Mouse (Mus musculus): ENCODE measurements at regions not wholly inside any gene's neighbourhood (a gene's known extent, or its start where the extent isn't known, plus 50 kb on each side); places are given as distances from the start of the nearest gene placed in this dataset.

- DNase-seq (ENCODE audit: low spot score): no peak
These were observed 166.5 kb downstream of the Atp23 start for GRCm38 (mm10) chr10:126734661-126735060.

- DNase-seq (ENCODE audit: low spot score): no peak
These were observed 173.3 kb downstream of the Atp23 start for GRCm38 (mm10) chr10:126727840-126728239.

GRCm38 (mm10) chr10:126717961-126718360, 183.2 kb downstream of the Atp23 start:
- DNase-seq (ENCODE audit: low spot score): no peak

- no peak for DNase-seq (ENCODE audit: low spot score)
These were observed 189.4 kb downstream of the Atp23 start for GRCm38 (mm10) chr10:126711758-126712157.

GRCm38 (mm10) chr10:126709219-126709917, 191.8 kb downstream of the Atp23 start:
- no peak for DNase-seq (ENCODE audit: low spot score)

GRCm38 (mm10) chr10:126708730-126709129, 192.4 kb downstream of the Atp23 start:
- no peak for DNase-seq (ENCODE audit: low spot score)

GRCm38 (mm10) chr10:126708215-126708614, 192.9 kb downstream of the Atp23 start:
- no peak for DNase-seq (ENCODE audit: low spot score)

- DNase-seq (ENCODE audit: low spot score): no peak
These were observed 204.1 kb downstream of the Atp23 start for GRCm38 (mm10) chr10:126697086-126697485.

GRCm38 (mm10) chr10:126690914-126691673, 210.1 kb downstream of the Atp23 start:
- DNase-seq (ENCODE audit: low spot score): no peak

- DNase-seq (ENCODE audit: low spot score): no peak
These were observed 220.6 kb downstream of the Atp23 start for GRCm38 (mm10) chr10:126680275-126681184.

- no peak for DNase-seq (ENCODE audit: low spot score)
These were observed 221.7 kb downstream of the Atp23 start for GRCm38 (mm10) chr10:126679224-126680120.

- DNase-seq (ENCODE audit: low spot score): no peak
These were observed 227.7 kb downstream of the Atp23 start for GRCm38 (mm10) chr10:126673437-126673836.

GRCm38 (mm10) chr10:126664408-126665083, 236.6 kb downstream of the Atp23 start:
- no peak for DNase-seq (ENCODE audit: low spot score)

GRCm38 (mm10) chr10:126663461-126664013, 237.6 kb downstream of the Atp23 start:
- no peak for DNase-seq (ENCODE audit: low spot score)

- no peak for DNase-seq (ENCODE audit: low spot score)
These were observed 238.4 kb downstream of the Atp23 start for GRCm38 (mm10) chr10:126662765-126663164.

GRCm38 (mm10) chr10:126661095-126661615, 240.0 kb downstream of the Atp23 start:
- no peak for DNase-seq (ENCODE audit: low spot score)

- DNase-seq (ENCODE audit: low spot score): no peak
These were observed 241.1 kb downstream of the Atp23 start for GRCm38 (mm10) chr10:126660024-126660423.

GRCm38 (mm10) chr10:126652693-126653092, 248.5 kb downstream of the Atp23 start:
- no peak for DNase-seq (ENCODE audit: low spot score)

- no peak for DNase-seq (ENCODE audit: low spot score)
These were observed 254.6 kb downstream of the Atp23 start for GRCm38 (mm10) chr10:126646587-126646986.

- DNase-seq (ENCODE audit: low spot score): no peak
These were observed 259.3 kb downstream of the Atp23 start for GRCm38 (mm10) chr10:126641792-126642289.
